Mouse (Mus musculus) bone marrow macrophage, adult 2 months (primary cell): ENCODE data around the gene Ntrk3. TPM values are rescaled to one million over a fixed set of nuclear protein-coding genes. Genes with fewer than 3 reads are reported as not detected.

Source experiments
- H3K27ac ChIP-seq: 2 replicates; pipeline ENCODE4 v1.5.1; 2012; ENCODE audit warnings: low read depth, low read length; ENCODE audit not compliant: insufficient read depth
- H3K4me1 ChIP-seq: 2 replicates; pipeline ENCODE4 v1.6.1; 2012; ENCODE audit warnings: low read length; ENCODE audit not compliant: control insufficient read depth, insufficient read depth
- H3K4me3 ChIP-seq: 2 replicates; pipeline ENCODE4 v1.5.1; 2012; ENCODE audit warnings: mild to moderate bottlenecking, low read length, moderate library complexity; ENCODE audit not compliant: insufficient read depth
- CTCF ChIP-seq: IDR thresholded peaks from 2 replicates; pipeline ENCODE4 v1.5.1; 2012; ENCODE audit warnings: low read depth, mild to moderate bottlenecking, low read length, moderate library complexity
- POLR2A ChIP-seq: IDR thresholded peaks from 2 replicates; pipeline ENCODE4 v1.6.1; 2012; ENCODE audit warnings: mild to moderate bottlenecking, low read depth, low read length, borderline replicate concordance
- polyA plus RNA-seq: library from polyadenylated mRNA; stranded (reverse); fragments of >200 nt; gene quantifications from 2 replicates; pipeline ENCODE4 v1.2.4, GENCODE M21; 2012; ENCODE audit not compliant: missing spikeins, insufficient read depth, insufficient read length

Gene Ntrk3
- polyA plus RNA-seq, 1 experiment, result not detected

- no peaks in the 10 kb centered on the region for H3K4me1 ChIP-seq
- H3K4me3 ChIP-seq, result no peak overlapping the region
- no peak overlapping the region for H3K27ac ChIP-seq
- TF ChIP-seq CTCF, result no peak
- no peak for TF ChIP-seq POLR2A
Measured at GRCm38 (mm10) chr7:78390019-78390418, 347.8 kb downstream of the Ntrk3 start.

- TF ChIP-seq POLR2A (no peak), CTCF (no peak)
- Histone ChIP-seq H3K4me1 (no peaks in the 10 kb centered on the region), H3K27ac (no peak overlapping the region), H3K4me3 (no peak overlapping the region)
Measured at GRCm38 (mm10) chr7:78388101-78388500, 349.7 kb downstream of the Ntrk3 start.

DNA sequence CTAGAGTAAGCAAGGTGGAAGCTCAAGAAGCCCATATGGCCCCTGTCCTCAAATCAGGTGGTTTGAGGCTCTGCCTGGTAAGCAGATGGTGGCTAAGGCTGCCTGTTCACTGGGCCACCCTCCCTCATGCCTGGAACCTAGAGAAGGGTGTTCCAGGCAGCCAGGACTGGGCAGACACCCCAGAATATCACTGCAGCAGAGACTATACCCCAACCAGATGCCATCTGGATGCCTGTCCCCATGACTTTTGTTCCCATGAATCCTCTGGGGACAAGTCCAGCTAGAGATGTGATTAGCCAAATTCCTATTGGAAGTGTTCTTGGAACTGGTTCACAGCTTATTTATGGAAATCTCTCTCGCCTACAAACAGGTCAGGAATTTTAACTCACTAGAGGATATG is 351.8 kb downstream of the Ntrk3 start:
- Histone ChIP-seq H3K4me1 (no peaks in the 10 kb centered on the region), H3K27ac (no peak overlapping the region), H3K4me3 (no peak overlapping the region)
- TF ChIP-seq CTCF, result no peak
- no peak for TF ChIP-seq POLR2A

DNA sequence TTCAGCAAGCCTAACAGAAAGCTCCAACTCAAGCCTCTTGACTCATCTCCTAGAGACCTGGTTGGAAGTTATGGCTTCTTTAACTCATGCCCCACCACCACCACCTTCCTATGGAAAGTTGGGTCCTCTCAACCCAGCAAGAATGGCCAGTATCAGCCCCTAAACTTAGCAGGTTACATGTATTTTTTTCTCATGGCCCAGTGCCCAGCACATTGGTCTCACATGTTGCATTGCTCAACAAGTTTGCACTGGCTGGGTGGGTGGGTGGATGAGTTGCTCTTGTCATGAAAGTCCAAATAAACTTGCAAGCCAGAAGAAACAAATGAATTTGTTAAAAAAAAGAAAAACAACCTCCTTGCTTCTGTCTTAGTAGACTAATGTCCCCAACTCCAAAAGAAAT is 353.7 kb downstream of the Ntrk3 start:
- TF ChIP-seq CTCF, result no peak
- no peak for TF ChIP-seq POLR2A
- H3K4me3 ChIP-seq, result no peak overlapping the region
- no peaks in the 10 kb centered on the region for H3K4me1 ChIP-seq
- H3K27ac ChIP-seq, result no peak overlapping the region

DNA sequence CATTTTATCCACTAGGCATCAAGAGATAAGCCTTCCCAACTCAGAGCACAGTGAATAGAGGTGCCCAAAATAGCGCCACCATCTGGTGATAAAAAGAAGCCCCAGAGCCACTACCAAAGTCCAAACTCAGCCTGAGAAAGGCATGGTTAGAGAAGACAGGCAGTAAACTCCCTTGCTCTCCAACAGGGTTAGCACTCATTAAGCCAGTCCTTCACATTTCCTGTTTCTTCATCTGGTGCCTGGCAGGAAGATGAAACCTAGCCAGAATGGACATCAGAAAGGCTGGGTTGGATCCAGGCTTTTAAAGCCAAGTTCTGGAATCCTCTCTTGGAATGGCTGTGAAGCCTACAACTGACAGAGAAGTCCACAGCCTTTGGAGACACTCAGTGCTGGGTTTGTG is 355.7 kb downstream of the Ntrk3 start:
- Histone ChIP-seq H3K4me3 (no peak overlapping the region), H3K27ac (no peak overlapping the region), H3K4me1 (no peaks in the 10 kb centered on the region)
- TF ChIP-seq POLR2A (no peak), CTCF (no peak)

DNA sequence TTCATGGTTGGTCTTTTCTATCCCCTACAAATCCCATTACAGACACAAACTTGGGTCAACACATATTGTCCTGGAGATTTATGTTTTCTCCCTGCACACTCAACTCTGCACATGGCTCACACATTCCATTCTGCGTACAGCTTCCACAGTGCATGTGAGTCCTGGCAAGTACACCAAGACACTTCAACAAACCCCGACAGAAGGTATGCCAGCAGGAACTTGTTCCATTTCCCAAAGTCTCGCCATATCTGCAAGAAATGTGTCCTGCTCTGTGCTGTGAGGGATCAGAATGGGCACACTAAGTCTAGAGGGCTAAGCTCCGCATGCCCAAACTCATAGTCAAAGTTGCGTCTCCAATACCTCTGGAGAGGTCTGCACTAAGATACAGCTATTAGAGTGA is 358.0 kb downstream of the Ntrk3 start:
- H3K4me3 ChIP-seq, result no peak overlapping the region
- H3K4me1 ChIP-seq, result no peaks in the 10 kb centered on the region
- no peak overlapping the region for H3K27ac ChIP-seq
- TF ChIP-seq POLR2A, result no peak
- no peak for TF ChIP-seq CTCF

- Histone ChIP-seq H3K27ac (no peak overlapping the region), H3K4me1 (no peaks in the 10 kb centered on the region), H3K4me3 (no peak overlapping the region)
- TF ChIP-seq POLR2A, result no peak
- no peak for TF ChIP-seq CTCF
Measured at GRCm38 (mm10) chr7:78378306-78378705, 359.5 kb downstream of the Ntrk3 start.

DNA sequence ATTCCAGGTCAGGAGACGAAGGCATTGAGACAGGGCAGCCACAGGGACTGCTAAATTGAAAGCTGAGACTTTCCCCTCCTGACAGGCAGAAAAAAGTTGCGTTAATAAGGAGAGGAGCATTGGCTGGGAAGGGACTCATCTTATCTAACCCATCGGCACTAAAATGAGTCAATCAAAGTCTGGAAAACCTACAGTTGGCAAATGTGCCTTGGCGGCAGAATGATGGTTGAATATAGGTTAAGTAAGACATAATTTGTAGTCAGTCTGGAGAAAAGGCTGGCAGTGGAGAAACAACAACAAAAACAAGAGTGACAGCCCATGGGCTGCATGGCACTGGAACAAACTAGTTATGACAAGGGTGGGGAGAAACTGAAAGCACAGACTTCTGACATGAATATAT is 360.9 kb downstream of the Ntrk3 start:
- TF ChIP-seq POLR2A, result no peak
- no peak for TF ChIP-seq CTCF
- Histone ChIP-seq H3K4me1 (no peaks in the 10 kb centered on the region), H3K27ac (no peak overlapping the region), H3K4me3 (no peak overlapping the region)

- Histone ChIP-seq H3K27ac (no peak overlapping the region), H3K4me3 (no peak overlapping the region), H3K4me1 (no peaks in the 10 kb centered on the region)
- no peak for TF ChIP-seq CTCF
- no peak for TF ChIP-seq POLR2A
Measured at GRCm38 (mm10) chr7:78361341-78362309, 376.2 kb downstream of the Ntrk3 start.

DNA sequence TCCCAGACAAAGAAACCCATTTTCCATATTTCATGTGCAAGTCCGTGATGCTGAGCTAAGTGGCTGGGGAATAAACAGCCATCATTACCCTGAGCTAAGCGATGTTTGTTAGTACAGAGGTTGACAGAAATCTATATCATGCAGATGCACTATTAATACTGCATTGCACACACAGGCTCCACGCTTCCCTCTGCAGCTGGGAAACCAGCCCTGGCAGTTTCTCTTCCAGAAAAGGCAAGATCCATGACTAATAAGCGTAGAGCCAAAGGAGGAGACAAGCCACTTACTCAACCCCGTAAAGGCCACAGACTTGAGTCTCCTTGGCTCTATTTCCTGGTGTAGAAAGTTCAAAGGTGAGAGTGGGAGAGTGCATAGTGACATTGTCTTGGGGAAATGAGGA is 390.3 kb downstream of the Ntrk3 start:
- no peaks in the 10 kb centered on the region for H3K4me1 ChIP-seq
- no peak overlapping the region for H3K4me3 ChIP-seq
- TF ChIP-seq POLR2A, result no peak
- no peak for TF ChIP-seq CTCF
- H3K27ac ChIP-seq, result no peak overlapping the region

DNA sequence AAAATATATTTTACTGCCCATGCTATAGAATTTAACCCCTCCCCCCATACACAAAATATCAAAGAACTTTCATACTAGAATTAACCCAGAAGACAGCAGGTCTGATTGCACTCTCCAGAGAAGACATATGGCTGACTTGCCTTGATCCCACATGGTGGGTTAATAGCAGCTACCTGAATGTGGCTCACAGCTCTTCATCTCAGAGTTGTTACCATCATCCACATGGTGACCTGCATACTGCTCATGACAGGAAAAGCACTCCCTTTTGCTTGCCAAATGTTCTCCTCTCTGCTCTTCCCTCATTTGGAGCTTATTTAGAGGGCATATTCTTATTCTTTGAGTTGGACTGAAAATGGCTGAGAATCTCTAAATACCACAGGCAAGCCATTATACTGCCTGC is 404.4 kb downstream of the Ntrk3 start:
- TF ChIP-seq CTCF (no peak), POLR2A (no peak)
- H3K4me1 ChIP-seq, result no peaks in the 10 kb centered on the region

More for the DNA sequence above, 404.4 kb downstream of the Ntrk3 start:
- Histone ChIP-seq H3K4me3 (no peak overlapping the region), H3K27ac (no peak overlapping the region)
